Mouse (Mus musculus) intestine, embryonic 15.5 days (tissue): ENCODE measurements around the gene Mov10l1. TPM values are rescaled to one million over a fixed set of nuclear protein-coding genes. Genes with fewer than 3 reads are reported as not detected.
A peak's percentile ranks its signal among the peaks of the same experiment; 100 is the strongest.

Source experiments
- ATAC-seq: fragments of 200-750 bp; cut with Nextera tagmentation; 2 replicates; pipeline ENCODE4 v1.8.0; 2017; ENCODE audit warnings: moderate TSS enrichment, moderate library complexity
- H3K27ac ChIP-seq: fragments of 300-500 bp; sonication (generic); 2 replicates; pipeline ENCODE4 v1.5.1; 2015; ENCODE audit warnings: mild to moderate bottlenecking, inconsistent platforms
- H3K27me3 ChIP-seq: fragments of 300-500 bp; sonication (generic); replicated peaks from 2 replicates; pipeline ENCODE4 v1.6.1; 2015; ENCODE audit warnings: inconsistent platforms
- H3K36me3 ChIP-seq: fragments of 300-500 bp; sonication (generic); 2 replicates; pipeline ENCODE4 v1.6.1; 2015; ENCODE audit warnings: inconsistent platforms
- H3K4me1 ChIP-seq: fragments of 300-500 bp; sonication (generic); replicated peaks from 2 replicates; pipeline ENCODE4 v1.6.1; 2015; ENCODE audit warnings: inconsistent platforms
- H3K4me2 ChIP-seq: fragments of 300-500 bp; sonication (generic); replicated peaks from 2 replicates; pipeline ENCODE4 v1.6.1; 2015; ENCODE audit warnings: mild to moderate bottlenecking, inconsistent platforms
- H3K4me3 ChIP-seq: fragments of 300-500 bp; sonication (generic); replicated peaks from 2 replicates; pipeline ENCODE4 v1.5.1; 2015; ENCODE audit warnings: inconsistent platforms
- H3K9ac ChIP-seq: fragments of 300-500 bp; sonication (generic); 2 replicates; pipeline ENCODE4 v1.6.1; 2015; ENCODE audit warnings: inconsistent platforms
- H3K9me3 ChIP-seq: fragments of 300-500 bp; sonication (generic); 2 replicates; pipeline ENCODE4 v1.6.1; 2016; ENCODE audit warnings: inconsistent platforms
- WGBS: fragments of 180-500 bp; shearing (Covaris S2); methylation state at CpG from one replicate; pipeline ENCODE4 v1.1.7; 2015; 5-methylcytosine and 5-hydroxymethylcytosine counted together
- polyA plus RNA-seq: library from polyadenylated mRNA; unstranded; fragments of >200 nt; fragmentation: Nextera tagmentation; extraction: Ambion mirVana; gene quantifications from 2 replicates; pipeline ENCODE4 v1.2.1, GENCODE M21; 2015

Gene Mov10l1
- polyA plus RNA-seq, 1 experiment from 2014 or later = not detected

DNA sequence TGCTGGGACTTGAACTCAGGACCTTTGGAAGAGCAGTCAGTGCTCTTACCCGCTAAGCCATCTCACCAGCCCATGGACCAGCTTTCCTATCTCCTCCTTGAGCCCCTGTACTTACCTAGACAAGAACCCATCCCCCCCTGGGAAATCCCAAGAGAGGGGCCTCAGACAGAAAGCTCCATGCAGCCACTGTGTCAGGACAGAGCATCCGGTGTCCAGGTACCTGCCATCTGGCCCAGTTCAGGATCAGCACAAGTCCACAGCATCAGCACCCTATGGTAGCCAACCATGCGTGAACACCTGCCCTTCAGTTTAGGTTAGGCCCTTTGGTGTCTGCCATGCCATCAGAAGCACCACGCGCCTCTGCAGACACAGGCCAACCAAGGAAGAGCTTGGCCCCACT is 82.2 kb downstream of the Mov10l1 start:
- Histone ChIP-seq H3K27me3 (peaks cover 47% of the 10 kb centered on the region), H3K4me3 (no peak overlapping the region), H3K4me2 (no peak overlapping the region), H3K36me3 (no peaks in the 10 kb centered on the region), H3K9ac (no peak overlapping the region), H3K27ac (no peak overlapping the region), H3K4me1 (peaks cover 4% of the 10 kb centered on the region; the same call in 1 of the 2 replicates), H3K9me3 (no peaks in the 10 kb centered on the region)
- WGBS = 92% methylated on average over 5 of the region's 5 CpGs
- ATAC-seq = no peak

DNA sequence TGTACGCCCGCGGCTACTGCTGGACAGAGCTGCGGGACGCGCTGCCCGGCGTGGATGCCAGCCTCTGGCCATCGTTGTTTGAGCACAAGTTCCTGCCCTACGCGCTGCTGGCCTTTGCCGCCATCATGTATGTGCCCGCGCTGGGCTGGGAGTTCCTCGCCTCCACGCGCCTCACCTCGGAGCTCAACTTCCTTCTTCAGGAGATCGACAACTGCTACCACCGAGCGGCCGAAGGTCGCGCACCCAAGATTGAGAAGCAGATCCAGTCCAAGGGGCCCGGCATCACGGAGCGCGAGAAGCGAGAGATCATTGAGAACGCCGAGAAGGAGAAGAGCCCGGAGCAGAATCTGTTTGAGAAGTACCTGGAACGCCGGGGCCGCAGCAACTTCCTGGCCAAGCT is 84.9 kb downstream of the Mov10l1 start:
- Histone ChIP-seq H3K4me3 (peak overlapping the region; percentile 22), H3K9me3 (no peaks in the 10 kb centered on the region), H3K27ac (no peak overlapping the region), H3K36me3 (no peaks in the 10 kb centered on the region), H3K4me2 (peak overlapping the region; percentile 59), H3K27me3 (peaks cover 32% of the 10 kb centered on the region), H3K9ac (no peak overlapping the region; the same call in 1 of the 2 replicates), H3K4me1 (peaks cover 4% of the 10 kb centered on the region; the same call in 1 of the 2 replicates)
- WGBS = 17% methylated on average over 35 of the region's 35 CpGs
- ATAC-seq = 0 out of 2 replicates have a peak, but pooled peaks have one; percentile 13

DNA sequence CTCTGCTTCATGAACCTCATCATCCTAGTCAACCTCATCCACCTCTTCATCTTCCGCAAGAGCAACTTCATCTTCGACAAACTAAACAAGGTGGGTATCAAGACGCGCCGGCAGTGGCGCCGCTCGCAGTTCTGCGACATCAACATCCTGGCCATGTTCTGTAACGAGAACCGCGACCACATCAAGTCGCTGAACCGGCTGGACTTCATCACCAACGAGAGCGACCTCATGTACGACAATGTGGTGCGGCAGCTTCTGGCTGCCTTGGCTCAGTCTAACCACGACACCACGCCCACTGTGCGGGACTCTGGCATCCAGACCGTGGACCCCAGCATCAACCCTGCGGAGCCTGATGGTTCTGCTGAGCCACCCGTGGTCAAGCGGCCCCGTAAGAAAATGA is 85.5 kb downstream of the Mov10l1 start:
- 28% methylated on average over 26 of the region's 26 CpGs for WGBS
- H3K4me1 ChIP-seq = peaks cover 4% of the 10 kb centered on the region; the same call in 1 of the 2 replicates
- H3K27me3 ChIP-seq = peaks cover 32% of the 10 kb centered on the region
- peak overlapping the region; percentile 22; the same call in 1 of the 2 replicates for H3K4me3 ChIP-seq
- H3K9ac ChIP-seq = no peak overlapping the region; the same call in 1 of the 2 replicates
- no peak overlapping the region for H3K27ac ChIP-seq
- no peaks in the 10 kb centered on the region for H3K9me3 ChIP-seq
- H3K4me2 ChIP-seq = peak overlapping the region; percentile 59
- no peak for ATAC-seq
- no peaks in the 10 kb centered on the region for H3K36me3 ChIP-seq

DNA sequence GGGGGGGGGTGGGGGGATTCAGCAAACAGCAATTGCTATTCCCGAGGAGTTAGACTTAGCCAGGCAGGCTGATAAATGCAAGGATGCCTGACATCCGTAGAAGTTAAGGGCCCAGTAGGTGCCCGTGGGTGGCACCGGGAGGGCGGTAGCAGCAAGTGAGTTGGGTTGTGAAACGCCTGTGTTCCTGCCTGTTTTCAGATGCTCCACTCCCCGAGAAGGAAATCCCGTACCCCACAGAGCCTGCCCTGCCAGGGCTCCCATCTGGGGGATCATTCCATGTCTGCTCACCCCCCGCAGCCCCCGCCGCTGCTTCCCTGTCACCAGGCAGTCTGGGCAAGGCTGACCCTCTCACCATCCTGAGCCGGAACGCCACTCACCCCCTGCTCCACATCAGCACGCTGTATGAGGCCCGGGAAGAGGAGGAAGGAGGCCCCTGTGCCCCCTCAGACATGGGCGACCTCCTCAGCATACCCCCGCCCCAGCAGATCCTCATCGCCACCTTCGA is 86.7 kb downstream of the Mov10l1 start:
- Histone ChIP-seq H3K4me2 (no peak overlapping the region), H3K4me3 (no peak overlapping the region), H3K27ac (no peak overlapping the region), H3K9me3 (no peaks in the 10 kb centered on the region), H3K9ac (no peak overlapping the region; the same call in 1 of the 2 replicates), H3K4me1 (peaks cover 4% of the 10 kb centered on the region; the same call in 1 of the 2 replicates), H3K27me3 (peaks cover 32% of the 10 kb centered on the region), H3K36me3 (no peaks in the 10 kb centered on the region)
- 73% methylated on average over 19 of the region's 19 CpGs for WGBS
- ATAC-seq = no peak

DNA sequence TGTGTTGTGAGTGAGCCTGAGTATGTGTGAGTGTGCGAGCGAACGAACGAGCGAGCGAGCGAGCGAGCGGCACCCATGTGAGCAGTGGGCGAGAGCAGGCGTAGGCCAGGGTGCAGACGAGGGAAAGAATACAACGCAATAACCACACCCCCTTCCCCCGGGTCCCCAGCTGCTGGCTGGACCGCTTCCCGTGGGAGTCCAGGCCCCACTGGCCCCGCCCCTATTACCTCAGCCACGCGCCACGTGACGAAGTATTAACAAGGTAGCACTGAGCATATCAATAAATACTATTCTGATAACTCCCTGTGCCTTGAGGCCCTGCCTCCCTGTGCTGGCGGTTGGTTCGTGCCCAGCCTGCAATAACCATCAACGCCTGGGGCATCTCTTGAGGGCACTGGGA is 87.9 kb downstream of the Mov10l1 start:
- Histone ChIP-seq H3K36me3 (no peaks in the 10 kb centered on the region), H3K4me1 (peaks cover 12% of the 10 kb centered on the region; the same call in 1 of the 2 replicates), H3K4me3 (no peak overlapping the region), H3K9me3 (no peaks in the 10 kb centered on the region), H3K27me3 (peaks cover 32% of the 10 kb centered on the region), H3K9ac (no peak overlapping the region), H3K27ac (no peak overlapping the region), H3K4me2 (0 out of 2 replicates have a peak overlapping the region, but pooled peaks have one; percentile 14)
- ATAC-seq = peak; percentile 22; the same call in 1 of the 2 replicates
- 65% methylated on average over 24 of the region's 24 CpGs for WGBS

DNA sequence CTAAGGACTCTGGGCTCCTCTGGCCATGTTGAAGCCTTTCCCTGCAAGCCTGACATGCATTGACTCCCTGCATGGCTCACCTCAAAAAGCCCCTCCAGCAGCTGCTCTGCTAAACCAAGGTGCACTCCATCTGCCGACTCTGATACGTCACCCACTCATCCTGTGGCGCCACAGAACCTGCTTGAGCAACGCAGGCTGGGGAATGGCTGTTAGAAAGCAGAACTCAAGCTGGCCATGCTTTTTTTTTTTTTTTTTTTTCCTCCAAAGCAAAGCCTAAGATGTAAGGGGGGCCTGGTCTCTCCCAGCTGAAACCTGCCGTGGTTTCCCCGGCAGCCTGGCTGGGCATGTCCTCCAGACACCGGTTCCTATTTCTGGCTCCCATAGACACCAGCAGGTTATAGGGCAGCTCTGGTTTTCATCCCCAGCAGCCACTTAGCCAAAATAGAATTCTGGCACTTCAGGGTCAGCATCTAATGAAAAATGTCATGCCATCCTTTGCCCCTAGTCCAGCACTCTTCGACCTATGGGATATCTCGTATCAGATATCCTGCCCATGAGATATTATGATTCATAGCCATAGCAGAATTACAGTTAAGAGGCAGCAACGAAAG is 91.4 kb downstream of the Mov10l1 start:
- no peak for ATAC-seq
- no peak overlapping the region for H3K27ac ChIP-seq
- 0 out of 2 replicates have a peak, but pooled peaks cover 7% of the 10 kb centered on the region for H3K27me3 ChIP-seq
- H3K4me1 ChIP-seq = peaks cover 26% of the 10 kb centered on the region
- no peak overlapping the region for H3K4me3 ChIP-seq
- no peaks in the 10 kb centered on the region for H3K9me3 ChIP-seq
- no peak overlapping the region for H3K4me2 ChIP-seq
- 69% methylated on average over 10 of the region's 10 CpGs for WGBS
- H3K9ac ChIP-seq = no peak overlapping the region
- H3K36me3 ChIP-seq = no peaks in the 10 kb centered on the region

DNA sequence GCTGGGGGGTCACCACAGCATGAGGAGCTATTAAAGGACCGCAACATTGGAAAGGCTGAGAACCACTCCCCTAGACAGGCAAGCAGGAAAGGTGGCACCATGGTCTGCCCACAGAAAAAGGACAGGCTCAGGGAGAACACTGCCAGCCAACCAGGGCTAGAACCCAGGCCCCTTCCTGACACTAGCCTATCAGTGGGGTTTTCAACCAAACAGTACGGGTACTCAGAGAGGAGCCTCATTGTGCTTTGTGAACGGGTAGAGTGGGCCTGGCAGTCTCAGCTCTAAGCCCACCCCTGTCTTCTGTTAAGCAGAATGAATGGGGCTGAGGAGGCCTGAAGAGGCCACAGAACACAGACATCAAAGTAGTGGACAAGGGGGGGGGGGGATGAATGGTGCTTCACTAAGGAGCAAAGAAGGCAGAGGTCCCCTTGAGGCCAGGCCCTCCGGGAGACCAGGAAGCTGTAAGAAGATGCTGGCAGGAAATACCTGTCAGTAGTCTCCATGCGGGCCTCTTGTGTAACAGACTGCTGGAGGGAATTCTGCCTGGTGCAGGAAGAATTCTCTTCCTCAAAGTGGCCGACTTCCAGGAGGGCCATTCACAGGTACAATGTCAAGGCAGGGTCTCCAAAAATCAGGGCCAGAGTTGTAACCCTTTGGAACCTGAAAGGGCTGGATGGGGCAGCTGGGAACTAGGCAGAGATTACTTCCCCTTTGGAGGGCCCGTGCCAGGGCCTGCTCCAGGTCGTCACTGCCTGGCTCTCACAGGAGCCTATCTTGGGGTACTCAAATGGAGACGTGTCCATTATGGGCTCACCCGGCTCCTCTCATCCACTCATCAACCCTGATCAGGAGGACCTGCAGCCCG is 92.1 kb downstream of the Mov10l1 start, which contains the start of gene Trabd:
TSS of gene Trabd (plus strand) at position 512 of the 865 bp plus-strand sequence.
- H3K4me3 ChIP-seq = peak within 1 kb of the TSS; percentile 68
- no peaks in the 10 kb centered on the region for H3K36me3 ChIP-seq
- H3K27me3 ChIP-seq = 0 out of 2 replicates have a peak, but pooled peaks cover under 1% of the 10 kb centered on the region
- ATAC-seq = peak; percentile 0; the same call in 1 of the 2 replicates
- WGBS = 24% methylated on average over 11 of the region's 11 CpGs
- H3K9ac ChIP-seq = peak within 1 kb of the TSS; percentile 77
- H3K27ac ChIP-seq = peak within 1 kb of the TSS; percentile 85
- H3K9me3 ChIP-seq = no peaks in the 10 kb centered on the region
- peaks cover 26% of the 10 kb centered on the region for H3K4me1 ChIP-seq
- peak within 1 kb of the TSS; percentile 87 for H3K4me2 ChIP-seq

DNA sequence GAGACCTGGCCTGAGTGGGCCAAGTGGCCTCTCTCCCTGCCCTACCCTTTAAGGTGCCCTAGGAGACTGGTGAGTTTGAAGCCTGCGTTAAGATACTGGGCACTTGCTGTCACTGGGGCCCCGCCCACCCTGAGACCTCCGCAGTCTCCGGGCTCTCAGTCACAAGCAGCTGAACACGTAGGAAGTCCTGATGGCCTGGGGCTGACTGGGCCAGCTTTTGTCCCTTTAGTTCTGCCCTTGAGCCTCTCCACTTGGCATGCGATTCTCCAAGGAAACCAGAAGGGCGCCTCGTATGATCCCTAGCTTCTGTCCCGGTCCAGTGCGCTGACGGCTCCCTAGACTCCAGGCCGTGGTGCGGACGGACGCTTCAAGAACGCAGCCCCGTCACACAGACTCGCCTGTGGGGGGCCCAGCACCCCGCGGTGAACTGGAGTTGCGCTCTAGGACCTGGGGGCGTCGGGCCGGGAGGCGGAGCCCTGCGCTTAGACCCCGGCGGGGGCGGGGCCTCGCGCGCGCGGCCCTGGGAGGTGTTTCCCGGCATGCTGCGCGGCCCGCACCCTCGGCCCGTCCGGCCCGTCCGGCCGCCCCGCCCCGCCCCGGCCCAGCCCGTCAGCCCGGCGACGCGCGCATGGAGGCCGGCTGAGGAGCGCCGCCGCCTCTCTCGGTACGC is 92.9 kb downstream of the Mov10l1 start:
- Histone ChIP-seq H3K4me1 (peaks cover 26% of the 10 kb centered on the region), H3K4me2 (peak overlapping the region; percentile 87), H3K27me3 (no peaks in the 10 kb centered on the region), H3K9ac (peak overlapping the region; percentile 77), H3K27ac (peak overlapping the region; percentile 85), H3K9me3 (no peaks in the 10 kb centered on the region), H3K4me3 (peak overlapping the region; percentile 68), H3K36me3 (no peaks in the 10 kb centered on the region)
- WGBS = under 1% methylated on average over 50 of the region's 59 CpGs
- ATAC-seq = peak; percentile 94

DNA sequence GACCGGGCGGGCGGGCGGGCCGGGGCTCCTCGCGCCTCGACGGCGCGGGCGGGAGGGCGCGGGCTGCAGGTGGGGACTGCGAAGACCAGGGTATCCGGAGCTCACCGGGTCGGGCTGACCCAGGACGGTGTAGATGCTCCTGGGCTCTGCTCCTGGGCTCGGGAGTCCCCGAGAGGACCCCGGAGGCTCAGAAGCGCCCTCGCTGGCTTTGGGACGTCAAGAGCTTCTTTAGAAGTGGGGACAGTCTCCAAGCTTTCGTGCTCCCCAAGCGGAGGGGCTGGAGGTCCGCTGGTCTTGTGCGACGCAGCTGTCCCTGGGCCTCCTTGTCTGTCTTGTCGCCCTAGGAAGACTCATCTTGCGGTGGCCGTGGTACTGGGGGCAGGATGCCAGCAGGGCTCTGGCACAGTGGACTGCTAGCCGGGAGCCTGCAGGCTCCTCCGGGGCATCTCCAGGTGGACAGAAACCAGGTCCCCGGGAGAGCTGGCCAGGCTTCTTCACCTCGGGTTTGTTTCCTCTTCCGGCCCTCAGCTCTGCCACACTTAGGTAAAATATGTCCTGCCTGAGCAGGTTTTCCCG is 93.5 kb downstream of the Mov10l1 start:
- peaks cover 26% of the 10 kb centered on the region for H3K4me1 ChIP-seq
- H3K36me3 ChIP-seq = peaks cover 2% of the 10 kb centered on the region; the same call in 1 of the 2 replicates
- no peaks in the 10 kb centered on the region for H3K9me3 ChIP-seq
- peak overlapping the region; percentile 87 for H3K4me2 ChIP-seq
- H3K27me3 ChIP-seq = no peaks in the 10 kb centered on the region
- WGBS = 0% methylated on average over 31 of the region's 39 CpGs
- peak overlapping the region; percentile 68 for H3K4me3 ChIP-seq
- peak overlapping the region; percentile 77 for H3K9ac ChIP-seq
- peak; percentile 35 for ATAC-seq
- peak overlapping the region; percentile 85 for H3K27ac ChIP-seq

DNA sequence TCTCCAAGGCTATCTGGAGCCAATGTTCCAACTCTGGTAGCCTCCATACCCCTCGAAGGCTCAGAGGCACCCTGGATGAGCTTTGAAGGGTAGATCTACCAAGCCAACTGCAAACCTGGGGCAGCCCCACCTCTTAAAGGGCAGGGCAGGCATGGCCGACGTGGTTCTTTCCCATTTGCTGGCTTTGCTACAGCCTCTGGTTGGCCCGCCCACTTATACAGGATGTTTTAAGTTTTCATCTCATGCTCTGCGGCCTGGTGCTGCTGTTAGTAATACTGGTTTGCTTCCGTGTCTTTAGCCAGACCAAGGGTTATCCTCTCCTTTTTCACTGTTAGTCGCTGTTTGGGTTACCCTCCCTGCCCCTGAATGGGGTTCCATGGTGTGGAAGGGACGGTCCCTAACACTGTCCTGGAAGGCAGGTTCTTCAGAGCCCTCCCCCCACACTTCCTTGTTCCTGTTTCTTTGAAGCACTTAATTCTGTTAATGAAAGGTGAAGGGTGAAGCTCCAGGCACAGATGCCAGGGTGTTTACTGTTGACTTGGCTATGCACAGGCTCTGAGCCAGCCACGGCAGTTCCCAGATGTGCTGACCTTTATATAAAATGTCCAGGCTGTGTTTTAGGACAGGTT is 95.6 kb downstream of the Mov10l1 start:
- Histone ChIP-seq H3K4me2 (peak overlapping the region; percentile 87), H3K27me3 (no peaks in the 10 kb centered on the region), H3K9me3 (no peaks in the 10 kb centered on the region), H3K4me3 (peak overlapping the region; percentile 68; the same call in 1 of the 2 replicates), H3K27ac (no peak overlapping the region), H3K9ac (peak overlapping the region; percentile 16; the same call in 1 of the 2 replicates), H3K4me1 (peaks cover 26% of the 10 kb centered on the region), H3K36me3 (peaks cover 17% of the 10 kb centered on the region; the same call in 1 of the 2 replicates)
- ATAC-seq = no peak
- 51% methylated on average over 9 of the region's 9 CpGs for WGBS

DNA sequence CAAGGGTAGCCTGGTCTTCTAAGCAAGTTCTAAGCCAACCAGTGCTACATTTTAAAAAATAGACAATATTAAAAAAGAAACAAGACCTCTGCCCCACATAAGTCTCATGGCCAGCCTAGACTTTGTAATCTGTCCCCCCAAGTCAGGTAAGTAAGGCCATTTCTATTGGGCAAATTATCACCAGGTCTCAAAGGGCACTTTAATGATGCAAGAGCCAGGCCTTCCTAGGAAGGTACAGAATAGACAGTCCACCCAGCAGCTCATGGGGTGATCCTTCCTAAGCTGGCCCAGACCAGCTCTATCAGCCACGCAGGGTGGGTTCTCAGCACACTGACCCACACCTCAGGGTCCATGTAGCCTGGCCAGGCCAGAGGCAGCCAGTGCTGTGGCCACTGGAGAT is 101.2 kb downstream of the Mov10l1 start:
- Histone ChIP-seq H3K9me3 (no peaks in the 10 kb centered on the region), H3K27me3 (no peaks in the 10 kb centered on the region), H3K4me2 (no peak overlapping the region), H3K9ac (no peak overlapping the region), H3K4me3 (no peak overlapping the region), H3K4me1 (no peaks in the 10 kb centered on the region; the same call in 1 of the 2 replicates), H3K27ac (no peak overlapping the region), H3K36me3 (peaks cover 37% of the 10 kb centered on the region)
- WGBS = 100% methylated on average over 1 of the region's 1 CpGs
- no peak for ATAC-seq
